Mouse (Mus musculus) spleen, postnatal 4 days (tissue): ENCODE measurements around the gene Amy2a1.
"Not testable (repeated sequence)": the region's sequence is repeated elsewhere in the genome, so short reads cannot be mapped to it uniquely, and the experiment has no call there.

Source experiments
- DNase-seq, 2 experiments: peaks; one replicate each; pipeline ENCODE4 v3.0.0; 2022; ENCODE audit warnings: low spot score in 2 of 2

The Amy2a1 gene

DNA sequence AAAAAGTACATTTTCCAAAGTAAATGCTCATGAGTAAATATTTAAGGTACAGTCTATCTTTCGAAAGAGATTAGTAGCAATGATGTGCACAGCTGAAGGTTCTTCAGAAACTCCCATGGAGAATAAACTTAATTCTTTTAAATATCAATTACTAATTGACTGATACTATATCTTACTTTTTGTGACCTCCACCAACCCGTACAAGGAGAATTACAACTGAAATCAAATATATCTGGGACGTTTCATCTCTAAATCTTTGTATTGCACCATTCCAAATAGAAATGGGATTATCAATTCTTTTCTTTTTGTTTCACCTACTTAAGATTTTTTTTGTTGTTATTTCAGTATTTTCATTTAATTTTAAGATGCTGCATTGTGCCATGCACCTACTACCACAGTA lies at the start of gene Amy2a1:
Gene Amy2a1 (minus strand): TSS at position 101 of the 400 bp plus-strand sequence.
- DNase-seq: not testable (repeated sequence)

GRCm38 (mm10) chr3:113574578-113574977 lies 42.4 kb upstream of the Amy2a1 start:
- DNase-seq: no peak

DNA sequence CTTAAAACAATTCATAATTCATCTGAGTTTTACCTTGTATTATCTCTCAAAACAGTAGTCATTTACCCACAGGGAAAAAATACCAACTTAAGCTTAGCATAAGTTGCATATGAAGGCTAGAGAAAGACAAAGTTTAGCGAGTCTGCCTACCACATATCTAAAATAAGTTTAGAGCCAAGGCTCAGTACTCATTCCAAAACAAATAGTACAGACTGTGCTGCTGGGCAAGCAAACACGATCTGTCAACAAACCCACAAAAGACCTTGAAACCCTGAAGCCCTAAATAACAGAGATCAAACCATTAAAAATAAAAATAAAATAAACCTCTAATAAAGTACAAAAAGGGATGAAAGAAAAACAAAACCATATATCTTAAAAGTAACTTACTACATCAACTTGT lies 41.9 kb upstream of the Amy2a1 start:
- DNase-seq: no peak

DNA sequence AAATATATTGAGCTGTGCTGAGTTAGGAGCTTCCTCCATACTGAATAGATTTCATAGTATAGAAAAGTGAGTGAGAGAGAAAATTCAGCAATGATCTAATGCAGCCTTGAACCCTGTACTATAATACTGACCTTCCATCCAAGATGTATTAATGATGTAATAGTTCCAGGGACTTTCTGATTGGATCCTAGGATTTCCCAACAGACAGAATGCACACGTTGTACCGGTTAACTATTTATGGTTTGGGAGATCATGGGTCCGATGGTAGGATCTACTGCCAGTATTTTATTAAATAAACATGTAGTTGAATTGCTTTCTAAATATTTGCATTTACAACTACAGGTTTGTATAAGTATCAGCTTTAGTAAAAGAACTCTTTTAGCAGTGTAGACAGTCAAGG lies 39.9 kb upstream of the Amy2a1 start:
- no peak for DNase-seq

- no peak for DNase-seq
Observed at GRCm38 (mm10) chr3:113539692-113540091, 7.5 kb upstream of the Amy2a1 start.
